Mouse (Mus musculus) heart, adult 2 months (tissue): ENCODE results near the gene Nsg2. TPM values are rescaled to one million over a fixed set of nuclear protein-coding genes. Genes with fewer than 3 reads are reported as not detected.

Source experiments
- DNase-seq, 2 experiments: peaks; one replicate each; pipeline ENCODE4 v3.0.0; 2021
- H3K27ac ChIP-seq: fragments of 200-600 bp; 2 replicates; pipeline ENCODE4 v1.8.1; 2022
- H3K27me3 ChIP-seq: fragments of 200-500 bp; 2 replicates; pipeline ENCODE4 v1.6.1; 2012; ENCODE audit warnings: mild to moderate bottlenecking, low read length, inconsistent platforms, mixed read lengths; ENCODE audit not compliant: control insufficient read depth, insufficient read depth
- H3K36me3 ChIP-seq: fragments of 200-500 bp; 2 replicates; pipeline ENCODE4 v1.6.1; 2012; ENCODE audit warnings: low read length, inconsistent platforms; ENCODE audit not compliant: control insufficient read depth, insufficient read depth
- H3K4me1 ChIP-seq: fragments of 200-500 bp; 2 replicates; pipeline ENCODE4 v1.6.1; 2011; ENCODE audit warnings: low read length; ENCODE audit not compliant: control insufficient read depth, insufficient read depth
- H3K4me3 ChIP-seq: fragments of 200-600 bp; 2 replicates; pipeline ENCODE4 v1.8.1; 2022
- H3K79me2 ChIP-seq: fragments of 200-500 bp; replicated peaks from 2 replicates; pipeline ENCODE4 v1.6.1; 2012; ENCODE audit warnings: mild to moderate bottlenecking, inconsistent platforms, low read length, moderate library complexity, mixed read lengths; ENCODE audit not compliant: control insufficient read depth, insufficient read depth
- H3K9ac ChIP-seq: fragments of 200-500 bp; 2 replicates; pipeline ENCODE4 v1.6.1; 2012; ENCODE audit warnings: low read depth, mild to moderate bottlenecking, control low read depth, inconsistent platforms, low read length, mixed read lengths
- CTCF ChIP-seq: fragments of 200-600 bp; IDR thresholded peaks from 2 replicates; pipeline ENCODE4 v1.8.1; 2022; ENCODE audit warnings: antibody characterized with exemption, mild to moderate bottlenecking, moderate library complexity
- EP300 ChIP-seq: fragments of 200-500 bp; IDR thresholded peaks from 2 replicates; pipeline ENCODE4 v1.6.1; 2011; ENCODE audit warnings: low read depth, low read length, control low read depth; ENCODE audit not compliant: insufficient read depth
- POLR2A ChIP-seq: fragments of 200-500 bp; IDR thresholded peaks from 2 replicates; pipeline ENCODE4 v1.6.1; 2011; ENCODE audit warnings: mild to moderate bottlenecking, low read depth, low read length, control low read depth; ENCODE audit not compliant: insufficient read depth
- WGBS: fragments of 180-500 bp; shearing (Covaris S2); methylation state at CpG from one replicate; pipeline ENCODE4 v1.1.7; 2018; 5-methylcytosine and 5-hydroxymethylcytosine counted together
- intact Hi-C: fragments of 180-260 bp; cut with DNase I; formaldehyde crosslinking; loops from one replicate; pipeline ENCODE4 v1.15.1; 2025
- polyA plus RNA-seq: library from polyadenylated mRNA; depleted of rRNA; stranded (reverse); fragments of >200 nt; gene quantifications from 2 replicates; pipeline ENCODE4 v1.2.3, GENCODE M21; 2012
- total RNA-seq, 2 experiments: library from RNA; stranded (reverse); gene quantifications; 2 replicates each; pipeline ENCODE4 v1.2.3; 2021

Nsg2 gene
- total and polyA plus RNA-seq, 3 experiments = 0.76 to 1.4 (median 1.1) TPM

- TF ChIP-seq EP300 (no peak), POLR2A (no peak)
These were observed 31.1 kb downstream of the Nsg2 start for GRCm38 (mm10) chr11:32031396-32031795.

GRCm38 (mm10) chr11:32032053-32032452 lies 31.8 kb downstream of the Nsg2 start:
- no peak for DNase-seq

More at GRCm38 (mm10) chr11:32031396-32031795, 31.1 kb downstream of the Nsg2 start:
- WGBS = 73% methylated on average over 4 of the region's 4 CpGs
- H3K27ac ChIP-seq = no peak overlapping the region
- intact Hi-C loops = no loop called here
- H3K9ac ChIP-seq = no peak overlapping the region
- no peaks in the 10 kb centered on the region for H3K36me3 ChIP-seq
- H3K27me3 ChIP-seq = no peaks in the 10 kb centered on the region
- no peaks in the 10 kb centered on the region for H3K79me2 ChIP-seq
- H3K4me3 ChIP-seq = no peak overlapping the region
- H3K4me1 ChIP-seq = no peaks in the 10 kb centered on the region
- no peak for DNase-seq

GRCm38 (mm10) chr11:32035831-32036230 lies 35.6 kb downstream of the Nsg2 start:
- H3K27ac ChIP-seq = no peak overlapping the region
- 80% methylated on average over 5 of the region's 5 CpGs for WGBS
- H3K4me1 ChIP-seq = no peaks in the 10 kb centered on the region
- no peaks in the 10 kb centered on the region for H3K27me3 ChIP-seq
- H3K9ac ChIP-seq = no peak overlapping the region
- DNase-seq = no peak
- H3K4me3 ChIP-seq = no peak overlapping the region
- no peaks in the 10 kb centered on the region for H3K79me2 ChIP-seq
- no peaks in the 10 kb centered on the region for H3K36me3 ChIP-seq
- no peak for TF ChIP-seq POLR2A
- no peak for TF ChIP-seq EP300
- no peak for TF ChIP-seq CTCF
- intact Hi-C loops = no loop called here

More at GRCm38 (mm10) chr11:32032053-32032452, 31.8 kb downstream of the Nsg2 start:
- Histone ChIP-seq H3K36me3 (no peaks in the 10 kb centered on the region), H3K9ac (no peak overlapping the region), H3K4me3 (no peak overlapping the region), H3K27ac (no peak overlapping the region), H3K27me3 (no peaks in the 10 kb centered on the region), H3K4me1 (no peaks in the 10 kb centered on the region), H3K79me2 (no peaks in the 10 kb centered on the region)
- TF ChIP-seq POLR2A (no peak), EP300 (no peak), CTCF (no peak)
- 75% methylated on average over 9 of the region's 9 CpGs for WGBS
- intact Hi-C loops = no loop called here

GRCm38 (mm10) chr11:32039656-32040055 lies 39.4 kb downstream of the Nsg2 start:
- DNase-seq = no peak
- Histone ChIP-seq H3K27me3 (no peaks in the 10 kb centered on the region), H3K79me2 (no peaks in the 10 kb centered on the region), H3K27ac (no peak overlapping the region), H3K4me1 (no peaks in the 10 kb centered on the region), H3K36me3 (no peaks in the 10 kb centered on the region), H3K4me3 (no peak overlapping the region), H3K9ac (no peak overlapping the region)
- intact Hi-C loops = no loop called here
- TF ChIP-seq CTCF (no peak), POLR2A (no peak), EP300 (no peak)
- WGBS = 44% methylated on average over 4 of the region's 4 CpGs

GRCm38 (mm10) chr11:32057389-32057788 lies 57.1 kb downstream of the Nsg2 start:
- H3K4me3 ChIP-seq = no peak overlapping the region

GRCm38 (mm10) chr11:32057861-32058260 lies 57.6 kb downstream of the Nsg2 start:
- H3K27ac ChIP-seq = no peak overlapping the region
- no peaks in the 10 kb centered on the region for H3K27me3 ChIP-seq
- no peak overlapping the region for H3K4me3 ChIP-seq
- peaks cover 1% of the 10 kb centered on the region; the same call in 1 of the 2 replicates for H3K4me1 ChIP-seq
- H3K9ac ChIP-seq = no peak overlapping the region
- 86% methylated on average over 13 of the region's 13 CpGs for WGBS
- no peaks in the 10 kb centered on the region for H3K79me2 ChIP-seq
- intact Hi-C loops = no loop called here
- TF ChIP-seq EP300 = no peak
- TF ChIP-seq CTCF = no peak
- no peak for TF ChIP-seq POLR2A
- no peak for DNase-seq
- no peaks in the 10 kb centered on the region for H3K36me3 ChIP-seq

More at GRCm38 (mm10) chr11:32057389-32057788, 57.1 kb downstream of the Nsg2 start:
- TF ChIP-seq EP300 (no peak), POLR2A (no peak), CTCF (no peak)
- DNase-seq = no peak
- Histone ChIP-seq H3K27ac (no peak overlapping the region), H3K79me2 (no peaks in the 10 kb centered on the region), H3K4me1 (peaks cover 1% of the 10 kb centered on the region; the same call in 1 of the 2 replicates), H3K27me3 (no peaks in the 10 kb centered on the region), H3K9ac (no peak overlapping the region), H3K36me3 (no peaks in the 10 kb centered on the region)
- intact Hi-C loops = no loop called here
- WGBS = 74% methylated on average over 11 of the region's 11 CpGs
